Mouse (Mus musculus) small intestine, adult 2 months (tissue): ENCODE results near the gene Tmem108. TPM values are rescaled to one million over a fixed set of nuclear protein-coding genes. Genes with fewer than 3 reads are reported as not detected.

ENCODE experiments used
- H3K27ac ChIP-seq: fragments of 200-500 bp; 2 replicates; pipeline ENCODE4 v1.5.1; 2012; ENCODE audit warnings: low read depth, low read length, control low read depth, inconsistent platforms; ENCODE audit not compliant: insufficient read depth
- H3K27me3 ChIP-seq: fragments of 200-500 bp; 2 replicates; pipeline ENCODE4 v1.6.1; 2012; ENCODE audit warnings: mild to moderate bottlenecking, moderate library complexity, low read length, inconsistent platforms; ENCODE audit not compliant: control insufficient read depth, insufficient read depth
- H3K36me3 ChIP-seq: fragments of 200-500 bp; 2 replicates; pipeline ENCODE4 v1.6.1; 2012; ENCODE audit warnings: mild to moderate bottlenecking, low read length, control low read depth, inconsistent platforms; ENCODE audit not compliant: control insufficient read depth, insufficient read depth
- H3K4me1 ChIP-seq: fragments of 200-500 bp; 2 replicates; pipeline ENCODE4 v1.6.1; 2012; ENCODE audit warnings: low read length, inconsistent platforms, mixed read lengths; ENCODE audit not compliant: control insufficient read depth, insufficient read depth, insufficient read length
- H3K4me3 ChIP-seq: fragments of 200-500 bp; 2 replicates; pipeline ENCODE4 v1.5.1; 2012; ENCODE audit warnings: low read depth, mild to moderate bottlenecking, control low read depth, inconsistent platforms, low read length, moderate library complexity
- CTCF ChIP-seq: fragments of 200-500 bp; IDR thresholded peaks from 2 replicates; pipeline ENCODE4 v1.5.1; 2012; ENCODE audit warnings: low read depth, mild to moderate bottlenecking, control low read depth, inconsistent platforms, low read length, moderate library complexity, mixed read lengths; ENCODE audit not compliant: insufficient replicate concordance, insufficient read length; ENCODE audit errors: extremely low read depth
- POLR2A ChIP-seq: fragments of 200-500 bp; IDR thresholded peaks from 2 replicates; pipeline ENCODE4 v1.6.1; 2012; ENCODE audit warnings: low read depth, mild to moderate bottlenecking, control low read depth, inconsistent platforms, low read length, moderate library complexity
- WGBS: fragments of 180-500 bp; shearing (Covaris S2); methylation state at CpG from one replicate; pipeline ENCODE4 v1.1.7; 2018; 5-methylcytosine and 5-hydroxymethylcytosine counted together
- polyA plus RNA-seq: library from polyadenylated mRNA; depleted of rRNA; stranded (reverse); fragments of >200 nt; gene quantifications from 2 replicates; pipeline ENCODE4 v1.2.3, GENCODE M21; 2012; rRNA removed

The Tmem108 gene
- polyA plus RNA-seq, result 0.38 and 0.85 TPM in 2 replicates

- TF ChIP-seq CTCF (no peak), POLR2A (no peak)
- Histone ChIP-seq H3K4me1 (peaks cover 8% of the 10 kb centered on the region), H3K4me3 (peak within 1 kb of the TSS; percentile 60), H3K27ac (no peak within 1 kb of the TSS), H3K27me3 (peaks cover 29% of the 10 kb centered on the region), H3K36me3 (no peaks in the 10 kb centered on the region)
- WGBS, result under 1% methylated on average over 48 of the region's 51 CpGs
Measured at GRCm38 (mm10) chr9:103761647-103762084, at the start of gene Tmem108. TSS of gene Tmem108 (minus strand) at chr9:103761837.

GRCm38 (mm10) chr9:103789029-103789428 is 27.4 kb upstream of the Tmem108 start:
- Histone ChIP-seq H3K27ac (no peak overlapping the region), H3K4me1 (no peaks in the 10 kb centered on the region), H3K36me3 (no peaks in the 10 kb centered on the region), H3K4me3 (no peak overlapping the region), H3K27me3 (no peaks in the 10 kb centered on the region; the same call in 1 of the 2 replicates)
- no peak for TF ChIP-seq CTCF
- TF ChIP-seq POLR2A, result no peak
- 49% methylated on average over 1 of the region's 1 CpGs for WGBS

- H3K36me3 ChIP-seq, result no peaks in the 10 kb centered on the region
- no peak overlapping the region for H3K27ac ChIP-seq
- H3K27me3 ChIP-seq, result no peaks in the 10 kb centered on the region; the same call in 1 of the 2 replicates
- no peaks in the 10 kb centered on the region for H3K4me1 ChIP-seq
- 64% methylated on average over 4 of the region's 4 CpGs for WGBS
- H3K4me3 ChIP-seq, result no peak overlapping the region
- TF ChIP-seq CTCF, result no peak
- TF ChIP-seq POLR2A, result no peak
Measured at GRCm38 (mm10) chr9:103784156-103784555, 22.5 kb upstream of the Tmem108 start.

GRCm38 (mm10) chr9:103783276-103783675 is 21.6 kb upstream of the Tmem108 start:
- TF ChIP-seq POLR2A (no peak), CTCF (no peak)
- Histone ChIP-seq H3K27ac (no peak overlapping the region), H3K27me3 (no peaks in the 10 kb centered on the region; the same call in 1 of the 2 replicates), H3K4me3 (no peak overlapping the region), H3K36me3 (no peaks in the 10 kb centered on the region), H3K4me1 (no peaks in the 10 kb centered on the region)
- 47% methylated on average over 16 of the region's 16 CpGs for WGBS

GRCm38 (mm10) chr9:103782306-103782705 is 20.7 kb upstream of the Tmem108 start:
- no peak for TF ChIP-seq POLR2A
- TF ChIP-seq CTCF, result no peak
- 76% methylated on average over 7 of the region's 7 CpGs for WGBS
- no peaks in the 10 kb centered on the region for H3K4me1 ChIP-seq
- no peak overlapping the region for H3K27ac ChIP-seq
- no peak overlapping the region for H3K4me3 ChIP-seq
- no peaks in the 10 kb centered on the region for H3K36me3 ChIP-seq
- H3K27me3 ChIP-seq, result no peaks in the 10 kb centered on the region; the same call in 1 of the 2 replicates

- H3K27me3 ChIP-seq, result no peaks in the 10 kb centered on the region; the same call in 1 of the 2 replicates
- 77% methylated on average over 7 of the region's 7 CpGs for WGBS
- no peak overlapping the region for H3K27ac ChIP-seq
- no peak overlapping the region for H3K4me3 ChIP-seq
- TF ChIP-seq CTCF (no peak), POLR2A (no peak)
- no peaks in the 10 kb centered on the region for H3K4me1 ChIP-seq
- no peaks in the 10 kb centered on the region for H3K36me3 ChIP-seq
Measured at GRCm38 (mm10) chr9:103781407-103781806, 19.8 kb upstream of the Tmem108 start.

- Histone ChIP-seq H3K4me3 (no peak overlapping the region), H3K36me3 (no peaks in the 10 kb centered on the region), H3K27ac (no peak overlapping the region), H3K4me1 (no peaks in the 10 kb centered on the region), H3K27me3 (no peaks in the 10 kb centered on the region; the same call in 1 of the 2 replicates)
- 35% methylated on average over 4 of the region's 4 CpGs for WGBS
- no peak for TF ChIP-seq CTCF
- no peak for TF ChIP-seq POLR2A
Measured at GRCm38 (mm10) chr9:103780598-103780997, 19.0 kb upstream of the Tmem108 start.

GRCm38 (mm10) chr9:103778185-103778584 is 16.5 kb upstream of the Tmem108 start:
- no peak for TF ChIP-seq POLR2A
- TF ChIP-seq CTCF, result no peak
- WGBS, result 25% methylated on average over 1 of the region's 1 CpGs

More at GRCm38 (mm10) chr9:103778185-103778584, 16.5 kb upstream of the Tmem108 start:
- Histone ChIP-seq H3K36me3 (no peaks in the 10 kb centered on the region), H3K27me3 (no peaks in the 10 kb centered on the region), H3K27ac (no peak overlapping the region), H3K4me1 (no peaks in the 10 kb centered on the region), H3K4me3 (no peak overlapping the region)
